Mouse (Mus musculus): ENCODE results near the gene Mllt6. TPM values are rescaled to one million over a fixed set of nuclear protein-coding genes. Genes with fewer than 3 reads are reported as not detected.
A peak's percentile ranks its signal among the peaks of the same experiment; 100 is the strongest.

Gene Mllt6
- polyA plus RNA-seq (2014; fragmentation: Nextera tagmentation; extraction: Ambion mirVana): 4.0 and 4.1 TPM in 2 replicates

- peaks cover 22% of the 10 kb centered on the region for H3K4me1 ChIP-seq (ENCODE audit: control insufficient read depth, insufficient read depth, low read length)
- DNase-seq (ENCODE audit: low spot score) (peak; percentile 84), ATAC-seq (ENCODE audit: insufficient number of reproducible peaks, low FRiP score, low TSS enrichment, low read depth) (no peak)
- under 1% methylated on average over 50 of the region's 76 CpGs for WGBS
- H3K36me3 ChIP-seq (ENCODE audit: control insufficient read depth, insufficient read depth, low read length): peaks cover 6% of the 10 kb centered on the region; the same call in 1 of the 2 replicates
- peak within 1 kb of the TSS; percentile 69 for H3K4me2 ChIP-seq (ENCODE audit: low read depth, severe bottlenecking)
- no peaks in the 10 kb centered on the region for H3K9me3 ChIP-seq (ENCODE audit: control insufficient read depth, low read length)
- peak within 1 kb of the TSS; percentile 89 for H3K4me3 ChIP-seq (ENCODE audit: low read depth, low read length)
- H3K27me3 ChIP-seq (ENCODE audit: control insufficient read depth, insufficient read depth, low read length): peaks cover 9% of the 10 kb centered on the region; the same call in 1 of the 2 replicates
- peak within 1 kb of the TSS; percentile 87 for H3K27ac ChIP-seq (replicated peaks; ENCODE audit: low read depth, low read length)
- H3K9ac ChIP-seq (ENCODE audit: low read length): peak within 1 kb of the TSS; percentile 83
Observed at GRCm38 (mm10) chr11:97662893-97663527, at the start of gene Mllt6. Gene Mllt6, plus strand, starts transcription at chr11:97663414.

GRCm38 (mm10) chr11:97615276-97615675 lies 47.9 kb upstream of the Mllt6 start:
- Histone ChIP-seq H3K4me3 (ENCODE audit: low read depth, low read length) (no peak overlapping the region), H3K4me2 (ENCODE audit: low read depth, severe bottlenecking) (no peak overlapping the region), H3K9me3 (ENCODE audit: control insufficient read depth, low read length) (no peaks in the 10 kb centered on the region), H3K27ac (replicated peaks; ENCODE audit: low read depth, low read length) (no peak overlapping the region), H3K36me3 (ENCODE audit: control insufficient read depth, insufficient read depth, low read length) (no peaks in the 10 kb centered on the region), H3K9ac (ENCODE audit: low read length) (no peak overlapping the region), H3K4me1 (ENCODE audit: control insufficient read depth, insufficient read depth, low read length) (no peaks in the 10 kb centered on the region), H3K27me3 (ENCODE audit: control insufficient read depth, insufficient read depth, low read length) (peaks cover 8% of the 10 kb centered on the region)
- DNase-seq (ENCODE audit: low spot score) (no peak), ATAC-seq (ENCODE audit: insufficient number of reproducible peaks, low FRiP score, low TSS enrichment, low read depth) (no peak)
- 83% methylated on average over 4 of the region's 4 CpGs for WGBS

- Histone ChIP-seq H3K27ac (replicated peaks; ENCODE audit: low read depth, low read length) (no peak overlapping the region), H3K9ac (ENCODE audit: low read length) (no peak overlapping the region), H3K4me3 (ENCODE audit: low read depth, low read length) (no peak overlapping the region), H3K4me2 (ENCODE audit: low read depth, severe bottlenecking) (no peak overlapping the region), H3K36me3 (ENCODE audit: control insufficient read depth, insufficient read depth, low read length) (no peaks in the 10 kb centered on the region), H3K27me3 (ENCODE audit: control insufficient read depth, insufficient read depth, low read length) (peaks cover 8% of the 10 kb centered on the region), H3K9me3 (ENCODE audit: control insufficient read depth, low read length) (no peaks in the 10 kb centered on the region), H3K4me1 (ENCODE audit: control insufficient read depth, insufficient read depth, low read length) (no peaks in the 10 kb centered on the region)
- ATAC-seq (ENCODE audit: insufficient number of reproducible peaks, low FRiP score, low TSS enrichment, low read depth): no peak
- DNase-seq (ENCODE audit: low spot score): no peak
- WGBS: 41% methylated on average over 11 of the region's 11 CpGs
Observed at GRCm38 (mm10) chr11:97618368-97618767, 44.8 kb upstream of the Mllt6 start.

DNA sequence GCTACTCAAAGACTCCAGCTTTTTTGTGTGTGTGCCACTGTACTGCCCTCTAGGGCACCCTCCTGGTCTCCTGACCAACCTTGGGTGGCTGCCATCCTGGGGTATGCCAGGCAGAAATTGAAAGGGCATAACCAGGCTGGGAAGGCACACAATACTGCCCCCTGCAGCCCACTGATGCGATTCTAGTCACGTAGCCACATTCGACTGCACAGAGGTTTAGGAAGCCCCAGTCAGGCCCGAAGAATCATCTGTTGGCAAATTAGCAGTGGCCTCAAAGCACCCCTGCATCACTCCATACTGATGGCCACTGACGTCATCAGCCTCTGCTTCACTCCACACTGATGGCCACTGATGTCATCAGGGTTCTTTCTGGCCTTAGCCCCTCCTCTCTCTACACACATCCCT lies 43.8 kb upstream of the Mllt6 start:
- DNase-seq (ENCODE audit: low spot score) (no peak), ATAC-seq (ENCODE audit: insufficient number of reproducible peaks, low FRiP score, low TSS enrichment, low read depth) (no peak)
- Histone ChIP-seq H3K9me3 (ENCODE audit: control insufficient read depth, low read length) (no peaks in the 10 kb centered on the region), H3K27me3 (ENCODE audit: control insufficient read depth, insufficient read depth, low read length) (peaks cover 11% of the 10 kb centered on the region), H3K36me3 (ENCODE audit: control insufficient read depth, insufficient read depth, low read length) (no peaks in the 10 kb centered on the region), H3K4me1 (ENCODE audit: control insufficient read depth, insufficient read depth, low read length) (no peaks in the 10 kb centered on the region), H3K27ac (replicated peaks; ENCODE audit: low read depth, low read length) (no peak overlapping the region), H3K9ac (ENCODE audit: low read length) (no peak overlapping the region), H3K4me3 (ENCODE audit: low read depth, low read length) (no peak overlapping the region), H3K4me2 (ENCODE audit: low read depth, severe bottlenecking) (no peak overlapping the region)
- WGBS: 62% methylated on average over 5 of the region's 5 CpGs

DNA sequence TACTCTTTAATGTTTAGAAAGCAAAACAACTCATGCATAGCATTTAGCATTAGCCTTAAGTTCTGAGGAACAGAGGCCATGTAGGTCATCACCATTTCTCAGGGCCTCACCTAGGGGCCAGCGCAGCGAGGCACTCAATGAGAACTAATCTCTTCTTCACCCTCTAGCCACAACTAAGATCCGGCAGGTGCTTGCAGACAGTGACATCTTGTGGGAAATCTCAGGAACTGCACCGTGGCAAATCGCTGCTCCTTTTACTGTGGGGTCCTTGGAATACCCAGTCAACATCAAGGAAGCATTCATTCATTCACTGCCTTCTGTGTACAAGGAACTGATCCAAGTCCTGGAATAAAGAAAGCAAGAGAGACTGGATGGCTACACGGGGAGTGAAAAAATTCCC lies 40.8 kb upstream of the Mllt6 start:
- H3K4me2 ChIP-seq (ENCODE audit: low read depth, severe bottlenecking): no peak overlapping the region
- ATAC-seq (ENCODE audit: insufficient number of reproducible peaks, low FRiP score, low TSS enrichment, low read depth) (no peak), DNase-seq (ENCODE audit: low spot score) (peak; percentile 85)
- peaks cover 11% of the 10 kb centered on the region for H3K4me1 ChIP-seq (ENCODE audit: control insufficient read depth, insufficient read depth, low read length)
- no peaks in the 10 kb centered on the region for H3K36me3 ChIP-seq (ENCODE audit: control insufficient read depth, insufficient read depth, low read length)
- H3K4me3 ChIP-seq (ENCODE audit: low read depth, low read length): no peak overlapping the region
- WGBS: 5% methylated on average over 6 of the region's 6 CpGs
- no peak overlapping the region for H3K27ac ChIP-seq (replicated peaks; ENCODE audit: low read depth, low read length)
- no peak overlapping the region for H3K9ac ChIP-seq (ENCODE audit: low read length)
- peaks cover 15% of the 10 kb centered on the region for H3K27me3 ChIP-seq (ENCODE audit: control insufficient read depth, insufficient read depth, low read length)
- H3K9me3 ChIP-seq (ENCODE audit: control insufficient read depth, low read length): no peaks in the 10 kb centered on the region

DNA sequence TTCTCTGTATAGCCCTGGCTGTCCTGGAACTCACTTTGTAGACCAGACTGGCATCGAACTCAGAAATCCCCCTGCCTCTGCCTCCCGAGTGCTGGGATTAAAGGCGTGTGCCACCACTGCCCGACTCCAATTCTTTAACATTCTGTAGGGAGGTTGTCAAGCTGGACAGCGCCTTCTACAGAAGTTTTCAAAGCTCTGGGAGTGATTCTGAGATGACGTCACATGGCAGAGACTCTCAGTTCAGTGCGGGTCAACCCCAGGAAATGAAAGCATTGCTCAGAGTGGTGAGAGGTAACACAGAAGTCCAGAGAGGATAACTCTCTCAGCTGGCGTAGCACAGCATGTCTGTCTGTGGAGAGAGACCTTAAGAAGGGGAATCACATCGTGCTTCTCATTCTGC lies 40.0 kb upstream of the Mllt6 start:
- H3K36me3 ChIP-seq (ENCODE audit: control insufficient read depth, insufficient read depth, low read length): no peaks in the 10 kb centered on the region
- ATAC-seq (ENCODE audit: insufficient number of reproducible peaks, low FRiP score, low TSS enrichment, low read depth) (no peak), DNase-seq (ENCODE audit: low spot score) (no peak)
- peaks cover 21% of the 10 kb centered on the region for H3K27me3 ChIP-seq (ENCODE audit: control insufficient read depth, insufficient read depth, low read length)
- no peak overlapping the region for H3K4me2 ChIP-seq (ENCODE audit: low read depth, severe bottlenecking)
- 59% methylated on average over 9 of the region's 9 CpGs for WGBS
- no peaks in the 10 kb centered on the region for H3K9me3 ChIP-seq (ENCODE audit: control insufficient read depth, low read length)
- H3K4me1 ChIP-seq (ENCODE audit: control insufficient read depth, insufficient read depth, low read length): peaks cover 19% of the 10 kb centered on the region
- H3K9ac ChIP-seq (ENCODE audit: low read length): no peak overlapping the region
- H3K27ac ChIP-seq (replicated peaks; ENCODE audit: low read depth, low read length): no peak overlapping the region
- H3K4me3 ChIP-seq (ENCODE audit: low read depth, low read length): no peak overlapping the region

GRCm38 (mm10) chr11:97625551-97625950 lies 37.7 kb upstream of the Mllt6 start:
- WGBS: 72% methylated on average over 5 of the region's 5 CpGs
- Histone ChIP-seq H3K9me3 (ENCODE audit: control insufficient read depth, low read length) (no peaks in the 10 kb centered on the region), H3K4me1 (ENCODE audit: control insufficient read depth, insufficient read depth, low read length) (peaks cover 26% of the 10 kb centered on the region), H3K4me3 (ENCODE audit: low read depth, low read length) (no peak overlapping the region), H3K27ac (replicated peaks; ENCODE audit: low read depth, low read length) (no peak overlapping the region), H3K27me3 (ENCODE audit: control insufficient read depth, insufficient read depth, low read length) (peaks cover 36% of the 10 kb centered on the region), H3K36me3 (ENCODE audit: control insufficient read depth, insufficient read depth, low read length) (no peaks in the 10 kb centered on the region), H3K9ac (ENCODE audit: low read length) (no peak overlapping the region), H3K4me2 (ENCODE audit: low read depth, severe bottlenecking) (no peak overlapping the region)
- ATAC-seq (ENCODE audit: insufficient number of reproducible peaks, low FRiP score, low TSS enrichment, low read depth) (no peak), DNase-seq (ENCODE audit: low spot score) (no peak)

GRCm38 (mm10) chr11:97626431-97626830 lies 36.8 kb upstream of the Mllt6 start:
- WGBS: under 1% methylated on average over 13 of the region's 13 CpGs
- peak overlapping the region; percentile 92 for H3K4me2 ChIP-seq (ENCODE audit: low read depth, severe bottlenecking)
- ATAC-seq (ENCODE audit: insufficient number of reproducible peaks, low FRiP score, low TSS enrichment, low read depth) (no peak), DNase-seq (ENCODE audit: low spot score) (no peak)
- no peaks in the 10 kb centered on the region for H3K9me3 ChIP-seq (ENCODE audit: control insufficient read depth, low read length)
- H3K36me3 ChIP-seq (ENCODE audit: control insufficient read depth, insufficient read depth, low read length): no peaks in the 10 kb centered on the region
- peaks cover 26% of the 10 kb centered on the region for H3K4me1 ChIP-seq (ENCODE audit: control insufficient read depth, insufficient read depth, low read length)
- H3K27me3 ChIP-seq (ENCODE audit: control insufficient read depth, insufficient read depth, low read length): peaks cover 43% of the 10 kb centered on the region
- H3K9ac ChIP-seq (ENCODE audit: low read length): no peak overlapping the region
- H3K4me3 ChIP-seq (ENCODE audit: low read depth, low read length): 0 out of 2 replicates have a peak overlapping the region, but pooled peaks have one; percentile 5
- no peak overlapping the region for H3K27ac ChIP-seq (replicated peaks; ENCODE audit: low read depth, low read length)

- ATAC-seq (ENCODE audit: insufficient number of reproducible peaks, low FRiP score, low TSS enrichment, low read depth) (no peak), DNase-seq (ENCODE audit: low spot score) (peak; percentile 54)
- Histone ChIP-seq H3K4me2 (ENCODE audit: low read depth, severe bottlenecking) (peak overlapping the region; percentile 92), H3K27me3 (ENCODE audit: control insufficient read depth, insufficient read depth, low read length) (peaks cover 43% of the 10 kb centered on the region), H3K4me3 (ENCODE audit: low read depth, low read length) (peak overlapping the region; percentile 10), H3K4me1 (ENCODE audit: control insufficient read depth, insufficient read depth, low read length) (peaks cover 26% of the 10 kb centered on the region), H3K9me3 (ENCODE audit: control insufficient read depth, low read length) (no peaks in the 10 kb centered on the region), H3K9ac (ENCODE audit: low read length) (no peak overlapping the region), H3K36me3 (ENCODE audit: control insufficient read depth, insufficient read depth, low read length) (no peaks in the 10 kb centered on the region), H3K27ac (replicated peaks; ENCODE audit: low read depth, low read length) (no peak overlapping the region)
- under 1% methylated on average over 10 of the region's 10 CpGs for WGBS
Observed at GRCm38 (mm10) chr11:97626850-97627249, 36.4 kb upstream of the Mllt6 start.
